In the genomic region with DNA sequence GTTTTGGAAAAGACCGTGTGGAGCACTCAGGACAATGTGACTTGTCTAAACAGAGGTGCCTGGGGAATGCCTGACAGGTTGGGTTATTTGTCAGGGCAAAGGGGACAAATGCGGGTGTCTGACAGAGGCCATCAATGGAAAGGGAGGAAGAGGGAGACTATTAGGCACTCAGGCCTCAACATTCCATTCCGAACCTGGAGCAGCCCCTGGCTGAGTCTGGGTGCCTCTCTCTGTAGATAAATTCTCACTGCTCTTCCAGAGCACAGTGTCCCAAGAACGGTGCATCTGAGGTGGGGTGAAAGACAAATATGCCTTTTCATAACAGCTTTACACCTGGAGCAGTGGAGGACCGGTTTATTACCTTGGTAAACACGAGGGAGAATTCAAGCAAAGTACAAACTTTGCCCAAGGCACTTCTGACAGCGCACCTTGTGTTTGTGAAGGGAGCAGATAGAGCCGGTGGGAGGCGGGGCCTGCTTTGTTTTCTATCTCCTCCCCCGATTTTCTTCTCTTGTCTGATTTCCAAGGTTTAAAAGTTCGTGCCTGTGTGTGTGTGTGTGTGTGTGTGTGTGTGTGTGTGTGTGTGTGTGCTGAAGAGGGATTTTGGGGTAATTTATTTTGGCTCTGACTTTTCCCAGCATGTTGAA, we compare ENCODE assay signal across 10 mouse cellular contexts.
A peak's percentile ranks its signal among the peaks of the same experiment; 100 is the strongest.
DNase-seq lines count a peak whose midpoint lies in the region; ATAC-seq lines count a peak whose summit lies in the region.
"Had no signal": no experiment of that assay in that cellular context is flagged by ENCODE, and none has a peak within 500 bp of the region (broad histone marks: within the 10 kb centered on the region; RNA-seq: fewer than 3 reads in every experiment).

No protein-coding gene starts in this region.

- H3K36me3 ChIP-seq in intestine, embryonic 14.5 days (ENCODE audit: control insufficient read depth, insufficient read depth, low read length) = no peaks in the 10 kb centered on the region
- no peaks in the 10 kb centered on the region for H3K36me3 ChIP-seq in limb, embryonic 15.5 days
- H3K36me3 ChIP-seq in heart, embryonic 10.5 days = no peaks in the 10 kb centered on the region

- no peaks in the 10 kb centered on the region for H3K27me3 ChIP-seq in intestine, embryonic 14.5 days (replicated peaks; ENCODE audit: control insufficient read depth, insufficient read depth, low read length)
- H3K27me3 ChIP-seq in limb, embryonic 15.5 days = no peaks in the 10 kb centered on the region
- H3K27me3 ChIP-seq in heart, embryonic 10.5 days (ENCODE audit: insufficient read depth, poor library complexity, severe bottlenecking) = no peaks in the 10 kb centered on the region

- DNase-seq in retina, postnatal 1 day = peak; percentile 12
- DNase-seq in retina, embryonic 14.5 days (ENCODE audit: low spot score) = no peak
- peak; percentile 60 for DNase-seq in intestine, embryonic 14.5 days (ENCODE audit: low spot score)
- DNase-seq in Muller cell, postnatal 12 days (ENCODE audit: inconsistent ontology term) = no peak
- no peak for DNase-seq in neural tube, embryonic 10.5 days (ENCODE audit: extremely low spot score, low spot score)
- no peak for DNase-seq in heart, embryonic 10.5 days (ENCODE audit: low spot score)
- DNase-seq: heart, adult 2 months had no signal

- H3K4me3 ChIP-seq in intestine, embryonic 14.5 days (ENCODE audit: low read depth, low read length) = no peak overlapping the region
- H3K4me3 ChIP-seq in limb, embryonic 15.5 days = no peak overlapping the region
- no peak overlapping the region for H3K4me3 ChIP-seq in heart, embryonic 10.5 days
- H3K4me3 ChIP-seq: heart, adult 2 months; myocyte had no signal

- H3K9me3 ChIP-seq in intestine, embryonic 14.5 days (ENCODE audit: control insufficient read depth, low read length) = no peaks in the 10 kb centered on the region
- no peaks in the 10 kb centered on the region for H3K9me3 ChIP-seq in limb, embryonic 15.5 days
- no peaks in the 10 kb centered on the region for H3K9me3 ChIP-seq in heart, embryonic 10.5 days

- H3K4me2 ChIP-seq in intestine, embryonic 14.5 days (ENCODE audit: low read length) = no peak overlapping the region
- no peak overlapping the region for H3K4me2 ChIP-seq in limb, embryonic 15.5 days

- peaks cover 16% of the 10 kb centered on the region for H3K4me1 ChIP-seq in intestine, embryonic 14.5 days (replicated peaks; ENCODE audit: control insufficient read depth, insufficient read depth, low read length)
- H3K4me1 ChIP-seq in limb, embryonic 15.5 days = peaks cover 10% of the 10 kb centered on the region
- peaks cover 32% of the 10 kb centered on the region for H3K4me1 ChIP-seq in heart, embryonic 10.5 days

- WGBS in intestine, embryonic 14.5 days = 25% methylated on average over 11 of the region's 11 CpGs
- 36% methylated on average over 11 of the region's 11 CpGs for whole genome bisulfite sequencing in limb, embryonic 15.5 days
- 29% methylated on average over 11 of the region's 11 CpGs for WGBS in heart, embryonic 10.5 days

- no peak overlapping the region for H3K9ac ChIP-seq in intestine, embryonic 14.5 days (ENCODE audit: low read length)
- no peak overlapping the region for H3K9ac ChIP-seq in limb, embryonic 15.5 days

- H3K27ac ChIP-seq in intestine, embryonic 14.5 days (ENCODE audit: low read depth) = peak overlapping the region; percentile 65
- H3K27ac ChIP-seq in limb, embryonic 15.5 days = peak overlapping the region; percentile 78
- no peak overlapping the region for H3K27ac ChIP-seq in heart, embryonic 10.5 days
- H3K27ac ChIP-seq: heart, adult 2 months had no signal

- peak; percentile 80 for ATAC-seq in intestine, embryonic 14.5 days (replicated peaks; ENCODE audit: low FRiP score, low TSS enrichment, low read depth)
- no peak; the same call in 1 of the 2 replicates for ATAC-seq in limb, embryonic 15.5 days (ENCODE audit: insufficient number of reproducible peaks, low FRiP score, low TSS enrichment, low read depth)
- peak; percentile 72 for ATAC-seq in megakaryocyte-erythroid progenitor cell, adult 5-6 weeks (replicated peaks; ENCODE audit: low FRiP score, low TSS enrichment, poor library complexity, severe bottlenecking)

Comparison
In these comparisons a context has a peak if more than half of its experiments do, and no peak if none do; other contexts are left out.
1. DNase-seq: peak in retina, postnatal 1 day (single experiment) and intestine, embryonic 14.5 days (single experiment); none in retina, embryonic 14.5 days (single experiment), Muller cell, postnatal 12 days (single experiment), neural tube, embryonic 10.5 days (single experiment) and heart, embryonic 10.5 days (single experiment).